Mouse (Mus musculus): ENCODE data around the gene Gimap3.

DNA sequence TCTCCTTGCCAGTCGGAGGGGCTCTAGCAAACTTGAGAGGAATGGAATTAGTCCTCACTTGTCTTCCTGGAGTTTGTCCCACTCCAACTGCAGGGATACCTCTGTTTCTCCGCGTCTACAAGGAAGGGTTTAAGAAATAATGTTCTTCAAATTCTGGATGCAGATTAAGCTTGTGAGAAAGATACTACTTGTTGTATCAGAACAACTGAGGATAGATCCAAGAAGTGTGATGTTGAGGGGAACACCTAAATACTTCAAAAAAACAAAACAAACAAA is 30.9 kb downstream of the Gimap3 start:
- TF ChIP-seq CTCF (IDR thresholded peaks at IDR 0.05; ENCODE audit: low read depth, low read length) (no peak), POLR2A (IDR thresholded peaks at IDR 0.05; ENCODE audit: extremely low read depth, insufficient read depth, low read length) (no peak)
